Mouse (Mus musculus) frontal cortex, adult (tissue): ENCODE results near the gene Uhmk1.
A peak's percentile ranks its signal among the peaks of the same experiment; 100 is the strongest.
"Not testable (repeated sequence)": the region's sequence is repeated elsewhere in the genome, so short reads cannot be mapped to it uniquely, and the experiment has no call there.

Source experiments
- ATAC-seq: cut with Nextera tagmentation; 2 replicates; pipeline ENCODE4 v1.9.2; 2017; ENCODE audit warnings: mild to moderate bottlenecking, moderate library complexity, mixed read lengths; ENCODE audit not compliant: low TSS enrichment

Uhmk1 gene

DNA sequence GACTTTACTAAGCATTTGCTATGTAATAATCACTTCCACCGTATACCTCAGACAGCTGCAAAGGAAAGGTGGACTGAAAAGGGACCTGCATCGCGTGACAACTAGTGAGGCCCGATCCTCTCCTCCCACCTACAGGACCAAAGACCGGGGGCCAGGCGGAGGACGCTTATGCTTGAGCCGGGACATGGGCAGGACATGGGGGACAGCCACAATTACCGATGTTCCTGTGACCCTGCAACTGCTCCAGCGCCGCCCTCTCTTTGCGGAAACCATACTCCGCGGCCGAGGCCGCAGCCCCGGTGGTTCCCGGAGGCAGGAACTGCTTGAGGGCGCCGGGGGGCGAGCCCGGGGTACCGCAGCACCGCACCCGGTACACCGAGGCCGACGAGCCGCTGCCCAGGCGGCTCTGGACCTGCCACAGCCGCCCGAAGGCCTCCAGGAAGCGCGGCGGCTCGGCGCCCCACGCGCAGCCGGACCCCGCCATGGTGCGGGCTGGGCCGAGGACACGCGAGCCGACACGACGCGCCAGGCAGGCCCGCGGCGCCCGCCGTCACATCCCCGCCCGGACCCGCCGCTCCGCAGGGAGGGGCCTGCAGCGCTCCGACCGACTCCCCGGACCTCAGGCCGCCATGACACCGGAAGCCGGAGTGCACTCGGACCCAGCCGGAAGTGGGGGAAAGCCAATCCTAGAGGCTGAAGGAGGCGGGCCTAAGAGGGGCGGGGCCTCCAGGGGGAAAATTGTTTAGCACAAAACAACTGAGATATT lies at the start of gene Uhmk1:
Gene Uhmk1 (minus strand): TSS at position 641 of the 766 bp plus-strand sequence.
- peak; percentile 95 for ATAC-seq

DNA sequence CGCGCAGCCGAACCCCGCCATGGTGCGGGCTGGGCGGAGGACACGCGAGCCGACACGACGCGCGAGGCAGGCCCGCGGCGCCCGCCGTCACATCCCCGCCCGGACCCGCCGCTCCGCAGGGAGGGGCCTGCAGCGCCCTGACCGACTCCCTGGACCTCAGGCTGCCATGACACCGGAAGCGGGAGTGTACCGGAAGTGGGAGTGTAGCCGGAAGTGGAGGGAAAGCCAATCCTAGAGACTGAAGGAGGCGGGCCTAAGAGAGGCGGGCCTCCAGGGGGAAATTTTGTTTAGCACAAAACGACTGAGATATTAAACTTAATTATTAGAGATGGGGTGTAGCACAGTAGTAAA lies 40.3 kb upstream of the Uhmk1 start:
- peak; percentile 100 for ATAC-seq

DNA sequence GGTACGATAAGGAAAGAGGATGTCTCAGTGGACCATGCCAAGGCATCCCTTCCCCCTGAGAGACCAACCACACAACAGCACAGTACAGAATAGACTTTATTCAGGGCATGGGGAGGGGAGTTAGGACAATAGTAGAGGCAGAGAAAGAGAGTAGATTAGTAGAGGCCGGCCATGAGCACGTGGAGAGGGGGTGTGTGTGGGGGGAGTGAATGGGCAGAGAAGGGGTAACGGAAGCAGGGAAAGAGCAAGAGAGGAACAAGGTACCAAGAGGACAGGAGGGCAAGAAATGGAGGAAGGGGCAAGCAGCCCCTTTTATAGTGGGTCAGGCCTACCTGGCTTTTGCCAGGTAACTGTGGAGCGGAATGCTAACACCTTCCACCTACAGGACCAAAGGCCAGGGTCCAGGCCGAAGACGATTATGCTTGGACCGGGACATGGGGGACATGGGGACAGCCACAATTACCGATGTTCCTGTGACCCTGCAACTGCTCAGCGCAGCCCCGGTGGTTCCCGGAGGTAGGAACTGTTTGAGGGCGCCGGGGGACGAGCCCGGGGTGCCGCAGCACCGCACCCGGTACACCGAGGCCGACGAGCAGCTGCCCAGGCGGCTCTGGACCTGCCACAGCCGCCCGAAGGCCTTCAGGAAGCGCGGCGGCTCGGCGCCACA lies 39.8 kb upstream of the Uhmk1 start:
- ATAC-seq, result no peak; the same call in none of the 2 replicates

DNA sequence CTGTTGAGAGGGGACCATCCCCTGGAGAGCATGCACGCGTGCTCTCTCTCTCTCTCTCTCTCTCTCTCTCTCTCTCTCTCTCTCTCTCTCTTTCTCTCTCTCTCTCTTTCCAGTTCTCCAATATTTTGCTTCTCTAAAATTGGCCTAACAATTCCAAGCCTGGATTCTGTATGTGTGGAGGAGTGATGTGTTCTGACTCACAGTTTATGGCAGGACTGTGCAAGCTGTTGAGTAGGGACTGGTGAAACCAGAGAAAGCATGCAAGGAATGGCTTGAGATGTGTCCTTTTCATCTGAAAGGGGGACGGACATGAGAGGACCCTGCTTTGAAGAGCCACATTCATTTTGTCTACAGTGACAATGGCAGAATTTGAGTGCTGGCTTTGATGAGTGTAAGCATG lies 29.8 kb upstream of the Uhmk1 start:
- peak; percentile 93 for ATAC-seq

DNA sequence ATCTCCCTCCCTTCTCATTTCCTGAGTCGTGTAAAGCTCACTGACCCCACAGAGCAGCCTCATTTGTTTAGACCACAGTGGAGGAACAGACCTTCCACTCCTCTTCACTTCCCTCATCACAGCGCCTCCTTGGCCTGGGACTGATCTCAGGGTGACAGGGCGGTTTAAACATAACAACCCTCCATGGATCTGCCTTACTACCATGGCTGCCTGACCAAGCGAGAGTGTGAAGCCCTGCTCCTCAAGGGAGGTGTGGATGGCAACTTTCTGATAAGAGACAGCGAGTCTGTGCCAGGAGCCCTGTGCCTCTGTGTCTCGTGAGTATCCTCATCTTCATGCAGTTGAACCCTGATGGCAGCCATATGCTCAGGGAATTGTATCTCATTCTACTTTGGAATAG lies 17.5 kb upstream of the Uhmk1 start, which contains the start of gene Sh2d1b2:
Gene Sh2d1b2 (plus strand): TSS at position 62 of the 400 bp plus-strand sequence.
- not testable (repeated sequence) for ATAC-seq

DNA sequence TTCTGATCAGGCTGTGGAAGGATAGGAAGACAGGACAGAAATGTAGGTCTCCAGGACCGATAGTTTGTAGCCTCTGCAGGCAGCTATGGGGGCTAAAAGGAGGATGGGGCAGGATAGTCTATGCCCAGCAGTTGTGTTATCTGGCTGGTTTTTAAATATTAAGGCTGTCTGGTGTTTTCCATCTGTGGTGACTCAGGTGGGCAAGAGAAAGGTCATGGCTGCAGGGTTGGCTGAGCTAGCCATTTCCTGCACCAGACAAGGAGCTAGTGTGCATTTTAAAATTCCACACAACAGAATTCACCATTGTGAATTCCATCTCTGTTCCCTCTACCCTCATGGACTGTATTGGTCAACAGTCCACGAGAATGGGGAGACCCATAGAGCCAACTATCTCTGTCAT lies 8.1 kb upstream of the Uhmk1 start:
- no peak for ATAC-seq

DNA sequence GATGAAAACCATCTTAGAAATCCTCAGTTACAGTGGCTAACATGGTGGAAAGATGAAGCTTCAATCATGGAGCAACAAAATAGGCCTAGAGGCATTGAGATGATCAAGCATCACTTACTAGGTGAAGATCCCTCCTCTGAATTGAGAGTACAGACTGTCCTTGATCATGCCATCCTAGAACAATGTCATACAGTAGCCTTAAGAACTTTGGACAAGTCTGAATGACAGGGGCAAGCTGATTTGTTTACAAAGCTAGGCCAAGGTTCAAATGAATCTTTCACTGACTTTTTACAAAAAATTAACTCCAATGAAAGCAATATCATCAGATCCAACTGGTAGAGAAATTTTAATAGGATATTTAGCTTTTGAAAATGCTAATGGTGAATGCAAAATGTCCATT lies 5.2 kb upstream of the Uhmk1 start:
- ATAC-seq, result no peak

DNA sequence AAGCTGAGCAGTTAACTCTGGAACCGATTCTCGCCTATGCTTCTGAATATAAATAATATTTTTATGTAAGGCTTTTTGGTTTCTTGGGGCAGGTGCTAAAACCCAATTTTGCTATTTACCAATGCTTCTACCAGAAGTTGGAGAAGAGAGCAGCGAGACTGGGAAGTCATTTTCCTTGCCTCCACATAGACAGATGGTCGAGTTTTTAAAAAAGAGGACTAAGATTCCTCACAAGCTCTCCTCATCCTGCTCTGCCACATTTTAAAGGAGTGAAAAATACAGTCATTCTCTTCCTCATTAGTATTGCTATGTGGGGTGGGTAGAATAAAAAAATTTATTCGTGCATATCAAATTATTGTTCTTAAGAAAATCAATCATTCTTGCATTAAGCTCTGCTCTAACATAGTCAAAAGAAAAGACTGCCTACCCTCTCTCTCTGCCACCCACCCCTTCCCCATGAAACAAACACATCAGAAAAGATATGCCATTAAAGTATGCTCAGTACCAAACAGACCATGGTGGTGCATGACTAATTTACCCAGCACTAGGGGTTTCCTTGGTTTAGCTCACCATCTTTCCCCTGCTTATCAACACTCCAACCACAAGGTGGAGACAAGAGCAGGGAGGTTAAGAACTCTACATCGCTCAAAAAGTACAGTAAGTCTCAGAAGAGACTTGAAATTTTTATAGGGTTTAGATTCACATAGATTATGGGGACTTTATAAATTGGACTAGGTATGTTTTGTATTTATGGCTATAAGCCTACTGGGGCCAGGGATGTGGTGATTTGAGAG lies 3.1 kb upstream of the Uhmk1 start:
- peak; percentile 66 for ATAC-seq

DNA sequence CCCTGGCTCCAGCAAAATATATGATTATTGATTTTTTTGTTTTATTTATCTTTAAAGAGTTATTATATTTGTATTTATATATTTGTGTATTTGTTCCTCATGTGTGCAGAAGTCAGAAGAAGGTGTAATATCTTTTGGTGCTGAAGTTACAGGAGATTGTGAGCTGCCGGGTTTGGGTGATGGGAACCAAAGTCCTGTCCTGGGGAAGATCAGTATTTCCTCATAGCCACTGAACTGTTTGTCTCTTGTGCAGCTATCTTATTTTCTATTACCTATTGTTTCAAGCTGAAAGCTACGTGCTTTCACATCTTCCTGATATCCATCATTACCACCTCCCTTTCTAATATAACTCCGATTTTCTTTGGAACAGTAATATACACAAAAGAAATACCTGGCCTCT lies 393 bp upstream of the Uhmk1 start:
- no peak for ATAC-seq

DNA sequence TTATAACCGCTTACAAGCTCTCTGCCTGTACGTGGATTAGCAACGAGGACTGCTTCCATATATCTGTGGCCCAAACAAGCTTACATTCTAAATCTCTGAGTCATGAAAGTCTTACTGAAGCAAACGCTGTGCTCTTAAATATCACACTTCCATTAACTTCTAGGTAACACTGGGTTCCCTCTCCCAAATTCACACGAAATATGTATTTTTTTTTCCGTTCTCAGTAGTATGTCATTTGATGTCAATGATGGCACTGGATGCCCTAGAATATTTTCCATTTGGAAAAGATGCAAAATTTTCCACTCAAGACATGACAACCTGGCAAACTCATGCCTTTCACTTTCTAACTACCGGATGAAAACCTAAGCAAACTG lies 827 bp downstream of the Uhmk1 start:
- ATAC-seq, result no peak

DNA sequence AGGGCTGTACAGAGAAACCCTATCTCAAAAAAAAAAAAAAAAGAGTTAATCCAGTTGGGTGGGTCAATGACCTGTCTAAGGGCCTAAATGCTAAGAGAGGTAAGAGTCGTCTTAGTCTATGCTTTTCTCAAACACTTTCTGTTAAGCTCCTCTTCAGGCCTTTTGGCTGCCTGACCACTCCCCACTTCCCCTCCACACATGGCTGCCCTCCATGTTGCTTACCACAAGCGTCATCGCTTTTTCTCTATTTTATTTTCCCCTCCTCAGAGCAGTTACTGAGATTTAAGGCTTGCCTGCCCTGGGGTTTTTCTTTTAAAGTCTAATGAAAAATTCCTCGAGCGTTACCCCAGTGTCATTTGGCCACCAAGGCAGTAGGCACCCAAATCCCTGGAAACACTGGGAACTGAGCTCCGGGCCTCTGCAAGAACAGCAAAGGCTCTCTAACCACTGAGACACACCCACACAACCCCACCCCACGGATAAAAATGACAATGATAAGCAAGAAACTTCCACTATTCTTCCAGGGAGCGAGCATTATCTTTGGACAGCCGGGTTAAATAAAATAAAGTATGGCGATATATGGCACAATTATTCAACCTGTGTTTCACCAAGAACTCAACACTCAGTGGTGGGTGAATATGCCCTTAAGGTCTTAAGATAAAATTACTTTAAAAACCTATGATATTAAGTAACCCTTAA lies 1.9 kb downstream of the Uhmk1 start:
- no peak for ATAC-seq

DNA sequence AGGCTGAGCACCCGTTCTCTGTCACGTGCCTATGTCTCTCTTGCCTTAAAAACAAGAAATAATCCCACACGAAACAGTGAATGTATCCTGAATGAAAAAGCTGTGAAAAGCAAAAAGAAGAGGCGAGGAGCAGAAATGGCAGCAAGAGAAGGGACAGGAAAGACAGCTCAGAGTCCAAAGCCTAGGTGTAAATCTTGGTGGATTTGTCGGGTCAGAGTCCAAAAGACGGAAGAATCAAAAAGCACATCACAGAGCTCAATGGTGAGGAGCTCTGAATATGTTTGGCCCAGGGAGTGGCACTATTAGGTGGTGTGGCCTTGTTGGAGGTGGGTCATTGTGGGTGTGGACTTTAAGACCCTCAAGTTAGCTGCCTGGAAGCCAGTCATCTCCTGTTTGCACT lies 8.8 kb downstream of the Uhmk1 start:
- no peak for ATAC-seq

DNA sequence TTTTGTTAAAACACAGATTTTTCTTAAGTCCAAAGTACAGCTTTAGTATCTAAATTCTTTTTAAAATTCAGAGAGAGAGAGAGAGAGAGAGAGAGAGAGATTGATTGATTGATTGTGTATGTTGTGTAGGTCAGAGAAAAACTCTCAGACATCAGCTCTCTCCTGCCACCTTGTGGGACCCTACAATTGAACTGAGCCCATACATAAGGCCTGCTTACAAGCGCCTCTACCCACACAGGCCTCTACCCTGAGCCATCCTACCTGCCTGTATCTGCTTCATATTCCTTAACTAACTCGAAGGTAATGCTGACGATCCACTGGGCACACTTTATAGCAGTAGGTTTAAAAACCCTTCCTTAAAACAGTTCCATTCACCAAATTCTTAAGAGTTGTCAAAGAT lies 14.8 kb downstream of the Uhmk1 start:
- ATAC-seq, result peak; percentile 83

DNA sequence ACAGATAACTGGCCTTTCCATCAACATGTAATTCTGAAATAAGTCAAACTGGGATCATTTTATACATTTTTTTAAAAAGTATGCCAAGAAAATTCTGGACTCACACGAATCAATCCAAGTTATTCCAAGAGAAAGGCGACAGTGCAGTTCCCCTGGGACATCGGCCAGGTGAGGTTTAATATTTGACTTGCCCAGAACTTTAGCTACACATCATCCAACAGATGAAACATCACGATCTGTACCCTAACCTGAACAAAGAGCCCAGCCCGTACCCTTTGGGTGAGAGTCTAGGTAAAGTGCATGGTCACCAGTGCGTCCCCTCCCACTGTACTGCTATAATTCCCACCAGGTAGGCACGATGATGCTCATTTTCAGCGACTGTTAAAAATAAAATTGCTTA lies 19.0 kb downstream of the Uhmk1 start:
- no peak for ATAC-seq

DNA sequence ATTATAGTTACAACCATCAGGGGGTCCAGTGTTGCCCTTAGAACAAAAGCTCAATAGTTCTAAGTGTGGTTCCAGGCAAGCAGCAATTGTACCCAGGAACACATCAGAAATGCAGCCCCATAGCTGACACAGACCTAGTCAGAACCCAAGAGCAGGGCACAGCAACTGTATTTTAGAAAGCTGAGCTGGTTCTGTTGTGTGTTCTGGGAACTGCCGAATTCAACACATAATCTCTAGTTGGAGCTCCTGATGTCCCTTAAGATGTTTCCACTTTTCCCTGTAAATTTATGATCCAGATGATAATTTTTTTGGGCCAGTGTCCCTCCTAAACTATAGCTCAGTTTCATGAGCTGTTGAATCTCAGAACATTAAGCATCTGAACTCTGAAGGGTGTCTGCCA lies 23.3 kb downstream of the Uhmk1 start:
- no peak for ATAC-seq

DNA sequence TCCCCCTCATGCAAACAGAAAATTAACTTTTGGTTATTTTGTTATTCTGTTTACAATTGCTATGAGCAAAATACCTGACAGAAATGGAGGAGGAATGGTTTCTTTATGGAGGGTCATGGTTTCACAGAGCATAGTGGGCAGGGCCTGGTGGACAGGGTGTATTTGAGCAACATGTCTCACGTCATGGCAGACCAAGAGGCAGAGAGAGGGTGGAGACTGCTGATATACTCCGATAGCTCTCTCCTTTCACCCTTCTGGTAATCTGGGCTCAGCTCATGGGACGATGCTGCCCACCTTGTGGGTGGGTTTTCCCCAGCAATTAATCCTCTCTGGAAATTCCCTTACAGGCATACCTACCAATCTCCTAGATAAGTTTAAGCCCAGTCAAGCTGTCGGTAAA lies 25.0 kb downstream of the Uhmk1 start:
- no peak for ATAC-seq

DNA sequence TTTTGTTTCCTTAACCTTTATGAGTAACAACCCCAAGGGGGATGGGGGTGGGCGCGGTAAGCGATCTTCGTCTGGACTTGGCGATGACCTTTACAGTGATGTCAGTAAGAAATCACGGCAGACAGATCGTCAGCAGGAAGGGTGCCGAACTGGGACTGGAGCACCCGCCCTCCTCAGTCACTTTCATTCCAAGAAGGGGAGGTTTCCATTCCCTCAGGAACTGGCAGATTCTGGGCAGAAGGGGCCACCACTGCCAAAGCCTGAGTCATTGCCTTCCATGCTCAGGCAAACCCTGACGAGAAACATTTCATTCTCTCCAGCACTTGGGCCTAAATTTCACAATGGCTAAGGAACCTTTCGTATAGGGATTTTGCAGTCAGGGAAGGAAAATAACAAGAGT lies 26.6 kb downstream of the Uhmk1 start:
- peak; percentile 62 for ATAC-seq

DNA sequence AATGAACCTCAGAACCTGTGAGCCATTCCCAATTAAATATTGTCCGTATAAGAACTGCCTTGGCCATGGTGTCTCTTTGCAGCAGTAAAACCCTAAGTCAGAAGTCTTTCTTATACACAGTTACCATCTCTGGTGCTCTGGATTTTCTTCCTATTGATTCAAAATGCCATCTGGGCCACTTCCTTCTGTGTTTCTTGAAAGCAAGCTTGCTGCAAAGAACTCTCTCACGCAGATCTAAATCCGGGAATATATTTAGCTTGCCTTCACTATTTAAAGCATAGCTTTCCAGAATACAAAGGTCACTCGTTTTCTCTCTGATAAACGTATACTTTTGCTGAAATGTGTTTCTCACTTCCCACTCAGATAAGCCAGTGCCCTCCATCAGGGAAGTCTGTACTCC lies 28.7 kb downstream of the Uhmk1 start:
- ATAC-seq, result peak; percentile 61

DNA sequence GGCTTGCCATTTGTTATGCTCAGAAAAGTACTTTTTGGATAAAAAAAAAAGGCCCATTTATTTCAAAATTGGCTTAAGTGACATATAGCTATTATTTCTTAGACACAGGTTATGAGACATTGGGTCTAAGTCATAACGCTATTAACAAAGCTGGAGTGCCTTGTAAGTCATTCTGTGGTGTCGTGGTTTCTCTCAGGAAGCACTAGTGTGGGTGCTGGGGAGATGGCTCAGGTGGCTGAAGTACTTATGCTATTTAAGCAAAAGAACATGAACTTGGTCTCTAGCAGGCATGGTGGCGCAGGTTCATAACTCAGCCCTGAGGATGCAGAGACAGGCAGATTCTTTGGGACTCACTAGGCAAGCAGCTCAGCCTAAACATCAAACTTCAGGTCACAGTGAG lies 30.1 kb downstream of the Uhmk1 start:
- ATAC-seq, result no peak

DNA sequence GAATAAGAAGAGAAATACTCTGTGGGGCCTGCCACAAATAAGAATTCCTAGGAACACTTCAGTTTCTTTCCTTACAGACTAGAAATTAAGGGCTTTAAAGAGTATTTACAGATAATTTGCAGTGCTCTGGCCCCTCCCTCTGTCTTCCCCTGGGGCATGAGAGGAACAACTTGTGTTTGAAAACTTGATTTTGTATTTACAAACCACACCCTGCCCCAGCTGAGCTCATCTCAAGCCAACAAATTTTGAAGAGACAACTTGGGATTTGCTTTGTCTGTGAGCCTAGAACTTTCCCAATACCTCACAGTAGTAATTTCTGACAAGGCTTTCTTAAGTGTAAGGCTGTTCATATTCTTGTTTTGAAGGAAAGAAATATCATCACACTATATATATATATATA lies 32.5 kb downstream of the Uhmk1 start:
- ATAC-seq, result no peak

DNA sequence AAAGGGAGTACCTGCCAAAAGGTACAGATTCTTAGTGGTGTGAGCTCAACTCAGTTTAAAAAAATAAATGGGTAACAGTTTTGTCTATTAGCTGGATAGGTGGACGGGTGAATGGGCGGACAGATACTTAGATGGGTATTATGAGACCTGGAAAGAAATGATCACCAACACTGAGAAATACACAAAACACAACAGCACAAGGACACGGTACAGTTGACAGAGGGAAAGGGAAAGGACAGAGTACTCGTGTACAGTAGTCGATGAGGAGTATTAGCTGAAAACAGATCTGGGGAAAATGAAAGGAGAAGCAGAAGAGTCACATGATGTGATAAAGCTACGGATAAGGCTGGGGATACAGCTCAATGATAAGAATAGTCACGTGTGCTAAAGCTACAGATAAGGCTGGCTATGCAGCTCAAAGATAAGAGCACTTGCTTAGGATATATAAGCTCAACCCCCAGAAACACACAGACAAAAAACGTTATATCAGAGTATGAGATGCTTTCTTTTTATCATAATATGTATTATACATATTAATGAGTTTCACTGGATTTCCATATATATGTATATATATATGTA lies 38.4 kb downstream of the Uhmk1 start:
- ATAC-seq, result no peak

DNA sequence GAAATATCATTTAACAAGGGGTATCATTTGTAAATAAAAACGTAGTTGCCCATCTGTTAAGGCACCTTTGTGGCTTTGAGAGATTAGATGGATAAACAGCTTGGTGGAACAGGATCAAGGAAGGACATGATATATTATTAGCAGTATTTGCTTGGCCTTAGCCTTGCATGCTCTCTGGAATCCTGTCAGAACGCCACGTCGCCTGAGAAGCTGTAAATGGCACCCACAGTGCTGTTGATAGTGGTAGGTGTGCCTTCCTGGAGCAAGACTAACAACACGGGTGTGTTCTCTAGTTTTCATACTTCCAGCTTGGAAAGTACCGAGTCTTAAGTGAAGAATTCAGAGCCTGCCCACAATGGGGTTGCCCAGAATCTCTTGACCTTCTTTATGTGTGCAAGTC lies 39.3 kb downstream of the Uhmk1 start:
- no peak for ATAC-seq
